Mouse (Mus musculus) brain, adult 2 months (tissue): ENCODE results near the gene U2af2.

Experiments
- DNase-seq: peaks from one replicate; pipeline ENCODE4 v3.0.0; 2011; ENCODE audit warnings: low read depth, low spot score

Gene U2af2

DNA sequence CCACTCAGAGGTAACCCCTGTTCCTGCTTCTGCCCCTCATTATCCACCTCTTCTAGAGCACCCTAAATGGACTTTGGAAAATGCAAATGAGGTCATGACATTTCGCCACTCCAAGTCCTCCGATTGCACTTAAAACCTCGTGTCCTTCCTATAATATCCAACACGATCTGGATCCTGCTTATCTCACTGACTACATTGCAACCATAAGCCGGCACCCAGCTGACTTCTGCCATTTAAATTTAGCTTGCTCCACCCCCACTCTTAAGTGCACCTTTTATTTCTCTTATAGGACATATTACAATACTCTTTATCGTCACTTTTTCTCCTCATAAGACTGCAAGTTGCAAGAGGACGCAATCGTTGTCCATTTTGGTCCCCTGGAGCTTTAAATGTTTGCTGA lies 24.5 kb upstream of the U2af2 start:
- DNase-seq = no peak

DNA sequence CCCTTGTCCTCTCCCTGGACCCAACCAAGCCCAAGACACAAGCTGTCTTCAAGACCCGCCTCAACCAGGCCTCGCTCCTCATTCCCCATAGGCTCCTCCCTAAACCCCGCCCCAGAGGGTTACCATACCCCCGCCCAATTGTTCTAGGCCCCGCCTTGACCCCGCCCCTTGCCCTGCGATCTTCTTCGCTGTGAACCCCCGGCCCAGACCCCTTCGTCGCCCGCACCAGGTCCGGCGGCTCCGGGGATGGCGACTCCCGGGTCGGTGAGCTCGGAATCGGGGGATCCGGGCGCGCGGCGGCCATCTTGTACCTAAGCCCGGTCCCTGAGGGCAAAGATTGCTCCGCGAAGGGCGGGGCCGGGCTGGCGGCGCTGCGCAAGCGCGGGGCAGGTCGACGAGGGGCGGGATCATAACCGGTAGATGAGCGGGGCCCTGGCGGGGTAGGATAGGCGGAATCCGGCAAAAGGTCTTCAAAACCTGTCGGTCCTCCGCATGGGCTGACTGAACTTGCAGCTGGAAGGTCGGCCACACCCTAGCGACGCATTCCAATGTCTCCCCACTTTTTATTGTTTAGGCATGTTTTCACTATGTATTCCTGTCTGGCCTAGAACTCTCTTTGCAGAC lies 23.7 kb upstream of the U2af2 start, which contains the start of gene Zfp784:
Zfp784 (minus strand) TSS at position 338 of the 624 bp plus-strand sequence.
- DNase-seq = peak; percentile 96

DNA sequence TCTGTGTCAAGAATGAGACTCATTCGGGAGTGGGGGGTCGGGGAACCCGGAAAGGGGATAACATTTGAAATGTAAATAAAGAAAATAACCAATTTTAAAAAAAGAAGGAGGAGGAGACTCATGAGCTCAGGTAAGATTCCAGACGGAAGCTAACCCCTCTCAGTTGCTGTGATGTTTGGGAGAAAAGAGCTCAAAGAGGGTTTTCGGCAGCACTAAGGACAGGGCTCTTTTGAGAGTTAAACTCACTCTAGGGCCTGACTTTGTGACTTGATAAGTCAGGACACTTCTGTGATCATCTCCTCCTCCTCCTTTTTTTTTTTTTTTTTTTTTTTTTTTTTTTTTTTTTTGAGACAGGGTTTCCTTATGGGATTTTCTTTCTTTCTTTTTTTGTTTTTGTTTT lies 23.0 kb upstream of the U2af2 start:
- DNase-seq = no peak

DNA sequence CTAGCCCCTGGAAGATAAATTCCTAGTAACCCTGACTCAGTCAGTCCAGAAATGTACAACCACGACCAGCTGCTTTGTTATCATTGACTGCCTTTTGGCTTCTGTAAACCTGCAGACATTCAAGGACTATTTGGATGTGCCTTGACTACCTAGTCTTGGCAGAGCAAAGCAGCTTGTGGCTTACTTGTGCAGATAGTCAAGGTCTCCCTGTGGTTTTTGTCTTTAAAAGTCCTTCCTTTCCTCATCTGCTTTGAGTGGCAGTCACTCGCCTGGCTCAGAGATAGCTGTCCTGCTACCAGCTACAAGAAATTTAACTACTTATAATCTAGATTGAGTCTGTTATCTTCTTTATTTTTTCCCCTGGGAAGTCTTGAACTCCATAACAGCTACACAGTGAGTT lies 17.0 kb upstream of the U2af2 start:
- no peak for DNase-seq

DNA sequence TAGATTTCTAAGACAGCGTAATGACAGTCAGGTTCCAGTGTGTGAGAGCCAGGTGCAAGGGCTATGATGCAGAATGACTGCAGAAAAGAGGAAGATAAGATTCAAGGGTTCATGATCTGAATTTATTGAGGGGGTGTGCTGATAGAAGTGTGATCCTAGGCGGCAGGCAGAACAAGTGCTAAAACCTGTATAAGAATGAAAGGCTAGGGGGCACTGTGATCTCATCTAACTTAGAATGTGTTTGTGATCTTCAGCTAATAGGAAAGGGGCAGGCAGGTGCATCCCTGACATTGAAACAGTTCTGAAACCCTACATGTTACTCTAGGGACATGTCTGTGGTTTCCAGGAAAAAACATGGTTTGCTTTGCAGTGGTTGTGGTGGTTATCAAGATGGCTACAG lies 15.8 kb upstream of the U2af2 start:
- no peak for DNase-seq

DNA sequence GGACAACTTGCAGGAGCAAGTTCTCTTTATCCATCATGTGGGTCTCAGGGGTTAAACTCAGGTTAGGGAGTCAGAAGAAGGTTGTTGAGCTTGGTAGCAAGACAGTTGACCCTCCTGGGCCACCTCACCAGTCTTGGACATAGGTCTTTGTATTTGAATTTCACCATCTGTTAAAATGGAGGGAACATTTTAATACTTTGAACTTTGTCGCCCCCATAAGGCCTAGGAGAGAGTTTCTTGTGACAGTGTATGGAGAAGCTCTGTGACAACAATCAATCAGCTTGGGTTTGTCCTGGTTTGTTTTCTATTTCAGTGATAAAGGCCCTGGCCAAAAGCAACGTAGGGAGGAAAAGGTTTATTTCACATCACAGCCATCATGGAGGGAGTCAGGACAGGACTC lies 14.6 kb upstream of the U2af2 start:
- peak; percentile 67 for DNase-seq

DNA sequence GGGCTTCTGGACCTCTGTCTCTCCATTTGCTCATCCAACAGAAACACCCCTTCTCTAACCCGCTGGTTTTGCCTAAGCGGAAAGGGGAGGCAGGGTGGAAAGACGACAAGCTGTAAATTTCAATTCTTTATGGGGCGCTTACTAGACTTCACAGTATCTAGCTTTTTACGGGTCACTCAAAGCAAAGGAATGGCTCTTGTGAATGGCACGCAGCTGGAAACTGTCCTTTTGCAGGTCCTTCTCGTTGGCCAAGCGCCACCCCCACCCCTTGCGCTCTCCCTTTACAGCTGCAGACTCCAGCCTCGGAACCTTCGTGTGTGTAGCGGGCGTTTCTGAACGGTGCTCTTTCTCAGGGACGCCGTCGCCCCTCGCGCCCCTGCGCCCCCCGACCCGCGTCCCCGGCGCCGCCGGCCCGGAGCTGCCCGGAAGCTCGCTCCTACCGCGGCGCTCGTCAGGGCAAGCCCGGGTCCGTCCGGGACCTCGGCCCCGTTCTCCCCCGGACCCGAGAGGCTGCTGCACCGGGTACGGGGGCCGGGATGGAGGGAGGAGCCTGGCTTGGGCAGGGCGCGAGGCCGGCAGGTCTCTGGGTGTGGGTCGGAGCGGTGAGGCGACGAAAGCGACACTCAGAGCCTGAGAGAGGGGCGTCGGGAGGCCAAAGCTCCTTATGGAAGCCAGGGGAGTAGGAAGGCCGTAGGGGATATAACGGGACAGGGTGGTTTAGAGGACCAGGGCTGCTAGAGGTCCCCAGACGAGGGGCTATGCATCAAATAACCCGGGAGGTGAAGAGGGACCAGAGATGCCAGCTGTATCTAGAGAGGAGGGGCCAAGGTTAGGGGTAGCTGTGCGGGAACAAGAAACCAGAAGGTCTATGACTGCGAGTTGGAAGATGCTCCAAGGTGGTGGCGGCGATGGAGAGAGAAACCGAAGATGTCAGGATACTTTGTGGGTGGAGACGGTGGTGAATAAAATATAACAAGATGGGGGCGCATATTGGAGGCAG lies 10.4 kb upstream of the U2af2 start, which contains the start of gene Zfp580:
Zfp580 (plus strand) TSS at position 346 of the 1,000 bp plus-strand sequence.
- peak; percentile 89 for DNase-seq

DNA sequence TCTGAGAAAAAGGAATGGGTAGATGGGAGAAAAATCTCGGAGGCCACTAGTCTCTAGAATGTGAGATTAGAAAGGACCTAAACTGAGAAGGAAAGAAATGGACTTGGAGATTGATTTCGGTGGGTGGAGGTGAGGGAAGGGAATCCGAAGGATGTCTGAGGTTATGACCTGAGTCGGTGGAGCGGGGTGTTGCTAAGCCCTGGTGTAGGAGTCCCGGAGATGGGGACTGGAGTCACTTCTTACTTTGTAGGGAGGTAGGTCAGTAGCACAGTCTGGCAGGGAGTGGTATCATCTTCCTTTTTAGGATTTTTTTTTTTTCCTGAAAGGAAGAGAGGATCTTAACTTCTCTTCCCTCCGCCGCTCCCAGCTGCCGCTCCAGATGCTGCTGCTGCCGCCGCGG lies 9.5 kb upstream of the U2af2 start:
- peak; percentile 52 for DNase-seq

DNA sequence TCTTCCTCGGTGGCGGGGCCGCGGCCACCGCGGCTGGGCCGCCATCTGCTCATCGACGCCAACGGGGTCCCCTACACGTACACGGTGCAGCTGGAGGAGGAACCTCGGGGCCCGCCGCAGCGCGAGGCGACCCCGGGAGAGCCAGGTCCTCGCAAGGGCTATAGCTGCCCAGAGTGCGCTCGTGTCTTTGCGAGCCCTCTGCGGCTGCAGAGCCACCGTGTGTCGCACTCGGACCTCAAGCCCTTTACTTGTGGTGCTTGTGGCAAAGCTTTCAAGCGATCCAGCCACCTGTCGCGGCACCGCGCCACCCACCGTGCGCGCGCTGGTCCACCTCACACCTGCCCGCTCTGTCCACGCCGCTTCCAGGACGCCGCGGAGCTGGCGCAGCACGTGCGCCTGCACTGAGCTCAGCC lies 9.0 kb upstream of the U2af2 start:
- peak; percentile 40 for DNase-seq

DNA sequence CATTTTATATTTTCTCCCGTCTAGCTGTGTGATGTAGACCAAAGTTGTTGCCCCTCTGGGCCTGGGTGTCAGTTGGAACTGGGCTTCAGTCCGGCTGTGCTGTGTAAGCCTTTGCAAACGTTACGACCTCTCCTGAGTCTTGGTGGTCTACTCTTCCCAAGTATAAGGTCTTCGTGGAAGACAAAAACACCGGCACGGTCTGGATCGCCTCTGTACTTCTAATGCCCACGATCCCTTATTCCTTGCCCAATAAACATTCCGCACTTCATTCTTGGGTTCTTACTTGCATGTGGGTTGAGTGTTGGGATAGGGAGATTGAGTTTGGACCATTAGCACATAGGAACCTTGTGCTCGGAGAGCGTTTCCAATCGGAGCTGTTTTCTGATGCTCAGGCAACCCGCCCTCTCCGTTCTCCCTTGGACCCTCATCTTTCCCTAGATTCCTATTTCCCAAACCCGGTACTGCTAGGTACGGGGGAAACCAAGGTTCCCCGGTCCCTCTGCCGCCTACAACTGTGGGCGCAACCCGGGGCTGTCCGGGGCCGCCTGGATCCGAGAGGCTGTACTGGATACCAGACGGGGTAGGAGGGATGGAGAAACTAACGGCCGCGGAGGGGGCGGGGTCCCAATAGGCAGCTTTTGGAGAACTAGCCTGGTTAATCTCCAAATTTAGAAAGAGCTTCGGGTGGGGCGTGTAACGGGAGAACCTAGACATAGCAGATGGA lies 8.3 kb upstream of the U2af2 start:
- peak; percentile 85 for DNase-seq

DNA sequence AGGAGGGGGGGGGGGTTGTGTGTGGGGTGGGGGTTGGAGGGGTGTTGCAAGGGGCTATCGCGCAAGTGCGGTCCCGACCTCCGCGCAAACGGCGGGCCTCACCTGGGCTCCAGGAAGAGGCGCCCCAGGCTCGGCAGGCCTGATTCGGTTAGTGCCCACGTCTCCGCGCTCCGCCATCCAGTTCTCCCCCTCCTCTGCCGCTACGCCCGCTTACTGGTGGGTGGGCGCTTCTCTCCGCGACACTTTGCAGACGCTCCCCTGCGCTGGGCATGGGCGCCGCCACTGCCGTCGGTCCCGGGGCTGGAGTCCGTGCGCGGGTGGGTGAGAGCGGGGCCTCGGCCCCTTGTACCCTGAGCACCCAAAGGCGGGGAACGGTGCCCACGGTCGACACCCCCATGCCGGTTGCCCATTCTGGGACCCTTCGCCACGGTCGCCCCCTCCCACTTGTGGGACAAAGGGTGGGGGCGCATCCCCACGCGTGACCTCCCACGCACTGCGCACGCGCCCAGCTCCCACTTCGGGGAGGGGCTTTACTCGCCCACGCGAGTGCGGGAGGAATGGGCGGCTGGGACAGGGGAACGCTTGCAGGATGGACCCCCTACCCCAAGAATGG lies 5.2 kb upstream of the U2af2 start:
- peak; percentile 74 for DNase-seq

DNA sequence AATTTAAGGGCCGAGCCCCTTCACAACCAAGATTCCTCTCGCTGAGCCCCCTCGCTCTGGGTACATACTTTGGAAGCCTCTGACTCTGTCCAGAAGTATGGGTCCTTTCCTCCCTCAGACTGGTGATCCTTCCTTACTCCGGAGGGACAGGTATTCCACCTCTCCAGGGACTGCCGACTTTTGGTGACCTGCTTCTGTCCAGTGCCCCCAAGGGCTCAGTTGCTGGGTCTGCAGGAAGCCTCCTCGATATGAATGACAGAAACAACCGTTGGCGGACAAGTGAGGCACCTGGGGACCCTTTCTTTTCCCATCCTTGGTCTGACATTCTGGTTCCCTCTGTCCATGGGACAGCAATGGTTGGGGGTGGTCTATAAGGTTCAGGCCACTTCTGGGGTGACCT lies 4.6 kb upstream of the U2af2 start:
- DNase-seq = no peak

DNA sequence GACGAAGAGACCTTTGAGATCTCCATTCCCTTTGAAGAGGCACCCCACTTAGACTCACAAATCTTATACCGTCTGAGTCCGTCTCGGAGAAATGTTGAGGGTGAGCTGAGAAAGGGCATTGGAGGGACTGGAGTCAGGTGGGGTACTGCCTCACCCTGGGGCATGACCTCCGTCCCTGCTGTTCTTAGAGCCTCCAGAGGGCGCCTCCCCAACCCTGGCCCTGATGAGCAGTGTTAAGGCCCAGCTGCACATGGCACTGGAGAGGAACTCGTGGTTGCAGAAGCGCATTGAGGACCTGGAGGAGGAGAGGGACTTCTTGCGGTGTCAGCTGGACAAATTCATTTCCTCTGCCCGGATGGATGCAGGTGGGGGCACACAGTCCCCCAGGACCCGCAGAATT lies 4.1 kb upstream of the U2af2 start:
- DNase-seq = peak; percentile 61

DNA sequence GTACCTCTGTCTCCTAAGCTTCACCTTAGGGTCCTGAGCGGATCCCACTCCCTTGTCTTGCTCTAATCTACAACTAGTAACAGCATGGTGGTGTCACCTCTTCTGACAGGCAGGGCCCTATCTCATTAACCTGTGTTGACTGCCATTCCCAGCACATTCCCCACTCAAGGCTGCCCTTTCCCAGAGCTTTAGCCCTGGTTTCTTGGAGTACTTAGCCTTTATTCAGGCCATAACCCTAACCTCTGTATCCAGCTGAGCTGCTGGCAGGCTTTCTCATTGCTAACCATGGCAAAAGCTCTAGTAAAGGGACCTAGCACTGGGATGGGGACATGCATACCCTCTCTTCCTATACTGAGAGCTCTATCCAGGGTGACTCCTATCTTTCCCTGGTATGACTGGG lies 3.3 kb upstream of the U2af2 start:
- DNase-seq = no peak

DNA sequence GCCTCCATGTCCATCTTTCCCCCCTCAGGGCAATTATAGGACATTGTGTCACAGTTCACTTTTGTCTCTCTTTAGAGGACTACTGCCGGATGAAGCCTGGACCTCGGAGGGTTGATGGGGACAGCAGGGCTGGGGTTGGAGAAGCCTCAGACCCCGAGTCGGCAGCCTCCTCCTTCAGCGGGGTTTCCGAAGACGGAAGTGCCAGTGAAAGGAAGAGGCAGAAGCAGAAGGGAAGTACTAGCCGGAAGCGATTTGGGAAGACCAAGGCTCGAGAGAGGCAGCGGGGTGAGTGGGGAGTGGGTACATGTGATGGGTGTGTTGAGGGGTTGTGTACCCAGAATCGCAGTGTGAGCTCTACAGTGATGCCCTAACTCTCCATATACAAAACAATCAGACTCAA lies 2.5 kb upstream of the U2af2 start:
- no peak for DNase-seq

DNA sequence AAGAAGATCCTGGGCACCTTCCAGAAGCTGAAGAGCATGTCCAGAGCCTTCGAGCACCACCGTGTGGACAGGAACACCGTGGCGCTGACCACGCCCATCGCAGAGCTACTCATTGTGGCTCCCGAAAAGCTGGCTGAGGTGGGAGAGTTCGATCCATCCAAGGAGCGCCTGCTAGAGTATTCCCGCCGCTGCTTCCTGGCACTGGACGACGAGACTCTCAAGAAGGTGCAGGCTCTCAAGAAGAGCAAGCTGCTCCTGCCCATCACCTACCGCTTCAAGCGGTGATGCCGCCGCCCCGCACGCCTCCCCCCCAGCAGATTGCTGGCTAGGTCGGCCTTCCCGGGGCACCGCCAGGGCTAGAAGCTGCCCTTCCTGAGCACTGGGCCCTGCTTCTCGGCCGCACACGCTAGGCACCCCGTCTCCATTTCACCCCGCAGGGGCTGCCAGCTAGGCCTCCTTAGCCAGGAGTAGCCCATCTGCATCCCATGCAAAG lies 1.7 kb upstream of the U2af2 start:
- peak; percentile 95 for DNase-seq

DNA sequence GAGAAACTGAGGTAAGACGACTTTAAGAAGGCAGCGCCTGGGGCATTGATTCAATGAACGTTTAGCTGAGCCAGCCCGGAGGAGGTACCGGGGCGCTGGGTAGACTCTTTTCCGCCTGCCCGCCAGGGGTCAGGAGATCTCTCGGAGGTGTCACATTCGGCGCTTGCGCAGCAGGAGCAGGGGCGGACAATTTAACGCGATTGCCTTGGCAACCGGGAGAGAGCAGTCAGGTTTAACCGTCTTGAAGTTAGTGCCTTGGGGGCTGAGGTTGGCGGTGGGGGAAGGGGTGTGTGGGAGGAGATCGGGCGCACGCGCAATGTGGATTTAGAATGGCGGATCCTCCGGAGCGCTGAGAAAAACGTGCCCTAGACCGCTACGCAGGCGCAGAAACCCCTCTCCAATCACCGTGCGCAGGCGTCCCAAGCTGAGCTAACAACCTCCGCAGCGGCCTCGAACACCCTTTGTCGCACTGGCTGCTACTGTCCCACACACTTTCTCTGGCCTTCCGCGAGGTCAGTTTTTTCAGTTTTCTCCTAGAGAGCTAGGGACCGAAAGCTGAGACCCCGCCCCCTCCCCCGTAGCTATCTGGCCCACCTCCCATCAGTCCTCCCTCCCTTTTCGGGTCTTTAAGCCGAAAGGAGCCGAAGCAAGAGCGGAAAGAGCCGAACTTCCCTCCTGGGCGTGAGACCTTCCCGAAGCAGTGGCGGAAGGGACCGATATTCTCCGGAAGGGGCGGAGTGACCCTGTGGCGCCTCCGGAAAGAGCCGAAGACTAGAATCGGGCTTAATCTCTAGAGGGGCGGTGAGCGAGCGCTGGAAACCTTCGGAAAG lies 784 bp upstream of the U2af2 start:
- DNase-seq = peak; percentile 99

DNA sequence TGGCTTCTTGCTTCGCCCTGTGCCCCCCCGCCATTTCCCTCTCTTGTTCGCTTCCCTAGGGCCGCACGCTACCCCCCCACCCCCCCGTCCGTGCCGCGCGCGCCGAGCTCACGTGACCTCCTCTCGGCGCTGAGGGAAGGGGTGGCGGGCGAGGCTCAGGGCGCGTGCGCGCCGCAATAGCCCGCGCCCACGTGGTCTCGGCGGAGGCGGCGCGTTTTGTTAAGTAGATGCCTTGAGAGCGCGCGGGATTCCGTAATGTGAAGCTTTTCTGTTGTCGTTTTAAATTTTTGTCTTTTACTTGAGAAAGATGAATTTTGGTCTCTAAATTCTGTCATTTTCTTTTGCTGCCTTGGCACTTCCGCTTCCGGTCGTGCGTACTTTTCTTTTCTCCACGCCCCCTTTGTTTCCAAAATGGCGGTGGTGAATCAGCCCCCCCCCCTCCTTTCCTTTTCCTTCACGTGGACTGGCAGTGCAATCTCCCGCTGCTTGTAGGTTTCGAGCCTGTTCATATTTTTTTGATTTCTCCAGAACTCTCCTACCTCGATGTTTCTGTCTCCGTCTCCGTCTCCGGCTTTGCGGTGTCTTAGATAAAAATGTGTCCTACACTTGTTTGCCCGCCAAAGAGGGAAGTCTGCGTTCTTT lies 538 bp downstream of the U2af2 start:
- DNase-seq = peak; percentile 89

DNA sequence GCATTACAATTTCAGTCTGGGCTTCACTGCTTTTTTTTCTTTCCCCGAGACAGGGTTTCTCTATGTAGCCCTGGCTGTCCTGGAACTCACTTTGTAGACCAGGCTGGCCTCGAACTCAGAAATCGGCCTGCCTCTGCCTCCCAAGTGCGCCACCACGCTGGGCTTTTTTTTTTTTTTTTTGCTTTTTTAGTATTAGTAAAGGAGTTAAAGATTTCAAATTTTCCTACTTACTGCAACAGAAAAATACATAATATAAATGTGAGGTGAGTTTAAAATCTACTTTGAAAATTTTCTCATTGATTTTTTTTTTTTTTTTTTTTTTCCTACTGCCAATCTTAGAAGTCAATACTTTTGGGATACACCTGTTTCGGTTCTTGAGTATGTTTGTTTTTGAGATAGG lies 2.9 kb downstream of the U2af2 start:
- no peak for DNase-seq

DNA sequence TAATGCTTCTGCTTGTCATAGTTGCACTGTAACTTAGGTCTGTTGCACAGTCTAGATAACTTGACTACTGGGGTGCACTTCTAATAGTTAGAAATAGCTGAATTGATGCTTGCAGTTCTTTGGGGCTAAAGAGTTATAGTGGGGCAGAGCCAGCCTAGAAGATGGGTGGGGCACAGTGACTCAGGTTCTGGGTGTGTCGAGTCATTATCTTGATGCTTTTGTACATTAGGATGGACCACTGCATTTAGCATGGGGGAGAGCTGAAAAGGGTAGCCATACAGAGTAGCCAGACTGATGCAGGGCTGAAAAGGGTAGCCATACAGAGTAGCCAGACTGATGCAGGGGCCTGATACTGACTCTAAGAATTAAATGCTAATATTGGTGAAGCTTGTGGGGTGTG lies 11.6 kb downstream of the U2af2 start:
- no peak for DNase-seq
